Mouse (Mus musculus): ENCODE results near the gene Acsbg1.

- no peak for TF ChIP-seq HCFC1 (IDR thresholded peaks at IDR 0.05; ENCODE audit: borderline replicate concordance, insufficient read depth, low read length)
- TF ChIP-seq ZC3H11A (IDR thresholded peaks at IDR 0.05; ENCODE audit: borderline replicate concordance, low read depth, low read length), result no peak; the same call in 1 of the 2 replicates
- no peak for TF ChIP-seq MAFK (IDR thresholded peaks at IDR 0.05; ENCODE audit: insufficient read depth, low read depth, low read length)
- no peak for TF ChIP-seq CHD2 (IDR thresholded peaks at IDR 0.05; ENCODE audit: low read depth, low read length)
- TF ChIP-seq ZNF384 (IDR thresholded peaks at IDR 0.05; ENCODE audit: low read depth, low read length), result no peak
Observed at GRCm38 (mm10) chr9:54676531-54676986, 14.9 kb upstream of the Acsbg1 start.

Measured in ES-E14 (cell line).